Mouse (Mus musculus): ENCODE measurements around the gene Ins1.

Ins1 gene

GRCm38 (mm10) chr19:52263997-52264396 is at the start of gene Ins1:
Gene Ins1, plus strand, starts transcription at chr19:52264297.
- no peak for DNase-seq (ENCODE audit: low spot score in 2 of 2)

All from urinary bladder, postnatal 4 days (tissue).